Mouse (Mus musculus) kidney, adult 2 months (tissue): ENCODE data around the gene Rora. TPM values are rescaled to one million over a fixed set of nuclear protein-coding genes. Genes with fewer than 3 reads are reported as not detected.

ENCODE experiments used
- DNase-seq: peaks from one replicate; pipeline ENCODE4 v3.0.0; 2021
- H3K27ac ChIP-seq: fragments of 200-500 bp; 2 replicates; pipeline ENCODE4 v1.5.1; 2012; ENCODE audit warnings: low read depth, low read length, control low read depth, inconsistent platforms; ENCODE audit not compliant: insufficient read depth
- H3K27me3 ChIP-seq: fragments of 200-500 bp; replicated peaks from 2 replicates; pipeline ENCODE4 v1.6.1; 2012; ENCODE audit warnings: mild to moderate bottlenecking, moderate library complexity, low read length, inconsistent platforms; ENCODE audit not compliant: control insufficient read depth, insufficient read depth
- H3K36me3 ChIP-seq: fragments of 200-500 bp; 2 replicates; pipeline ENCODE4 v1.6.1; 2012; ENCODE audit warnings: mild to moderate bottlenecking, moderate library complexity, low read length, inconsistent platforms; ENCODE audit not compliant: control insufficient read depth, insufficient read depth
- H3K4me1 ChIP-seq: fragments of 200-500 bp; 2 replicates; pipeline ENCODE4 v1.6.1; 2011; ENCODE audit warnings: low read length; ENCODE audit not compliant: control insufficient read depth, insufficient read depth
- H3K4me3 ChIP-seq: fragments of 200-500 bp; 2 replicates; pipeline ENCODE4 v1.5.1; 2011; ENCODE audit warnings: mild to moderate bottlenecking, low read depth, low read length, control low read depth; ENCODE audit not compliant: insufficient read depth
- CTCF ChIP-seq: fragments of 200-500 bp; conservative IDR thresholded peaks from 2 replicates; pipeline ENCODE4 v1.5.1; 2011; ENCODE audit warnings: low read depth, mild to moderate bottlenecking, control low read depth, low read length, moderate library complexity, mixed read lengths; ENCODE audit not compliant: insufficient read depth, insufficient read length
- POLR2A ChIP-seq: fragments of 200-500 bp; IDR thresholded peaks from one replicate; pipeline ENCODE4 v1.6.1; 2011; ENCODE audit warnings: low read depth, low read length, control low read depth
- whole genome bisulfite sequencing: fragments of 180-500 bp; shearing (Covaris S2); methylation state at CpG from one replicate; pipeline ENCODE4 v1.1.7; 2018; 5-methylcytosine and 5-hydroxymethylcytosine counted together
- polyA plus RNA-seq: library from polyadenylated mRNA; depleted of rRNA; stranded (reverse); fragments of >200 nt; gene quantifications from 2 replicates; pipeline ENCODE4 v1.2.3, GENCODE M21; 2012

Rora gene
- polyA plus RNA-seq, 1 experiment, result 15.5 TPM

DNA sequence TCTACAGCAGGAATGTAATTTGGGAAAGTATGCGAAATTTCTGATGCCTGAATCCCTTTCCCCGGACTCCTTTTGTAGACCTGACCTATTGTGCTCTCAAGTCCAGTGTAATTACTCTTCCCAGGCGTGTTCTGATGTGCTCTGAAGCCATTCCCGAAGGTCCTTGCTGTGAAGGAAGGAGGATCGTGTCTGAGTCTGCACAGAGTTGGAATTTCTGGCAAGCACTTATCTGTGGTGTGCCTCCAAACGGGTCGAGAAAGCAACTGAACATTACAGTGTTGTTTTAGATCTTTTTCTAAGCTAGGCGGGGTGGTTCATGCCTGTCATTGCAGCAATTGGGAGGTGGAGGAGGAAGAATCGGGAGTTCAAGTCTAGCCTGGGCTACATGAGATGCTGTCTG is 350.9 kb downstream of the Rora start:
- Histone ChIP-seq H3K36me3 (no peaks in the 10 kb centered on the region), H3K4me1 (peaks cover 6% of the 10 kb centered on the region; the same call in 1 of the 2 replicates), H3K27me3 (no peaks in the 10 kb centered on the region), H3K4me3 (no peak overlapping the region), H3K27ac (no peak overlapping the region)
- TF ChIP-seq POLR2A (no peak), CTCF (no peak)
- 79% methylated on average over 9 of the region's 9 CpGs for WGBS
- no peak for DNase-seq

DNA sequence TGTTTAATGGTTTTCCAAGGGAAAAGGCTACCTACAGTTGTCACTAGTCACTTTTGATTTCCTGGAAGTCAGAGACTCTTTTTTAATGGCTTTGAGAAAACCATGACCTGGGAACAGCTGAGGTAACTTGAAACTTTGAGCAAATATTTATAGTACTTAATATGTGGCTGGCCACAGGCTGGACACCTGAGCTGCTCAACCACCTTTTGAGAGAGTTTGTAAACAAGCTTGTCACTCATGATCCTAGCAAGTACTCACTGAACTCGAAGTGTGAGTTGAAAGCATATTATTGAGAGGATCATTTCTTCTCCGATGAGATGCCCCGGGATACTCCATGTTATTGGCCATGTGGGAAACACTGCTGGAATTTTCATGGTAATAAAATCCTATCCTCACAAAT is 353.1 kb downstream of the Rora start:
- no peak for TF ChIP-seq CTCF
- no peak for TF ChIP-seq POLR2A
- 45% methylated on average over 3 of the region's 3 CpGs for WGBS
- Histone ChIP-seq H3K4me3 (no peak overlapping the region), H3K27ac (no peak overlapping the region), H3K27me3 (no peaks in the 10 kb centered on the region), H3K36me3 (no peaks in the 10 kb centered on the region), H3K4me1 (peaks cover 6% of the 10 kb centered on the region; the same call in 1 of the 2 replicates)
- DNase-seq, result no peak

DNA sequence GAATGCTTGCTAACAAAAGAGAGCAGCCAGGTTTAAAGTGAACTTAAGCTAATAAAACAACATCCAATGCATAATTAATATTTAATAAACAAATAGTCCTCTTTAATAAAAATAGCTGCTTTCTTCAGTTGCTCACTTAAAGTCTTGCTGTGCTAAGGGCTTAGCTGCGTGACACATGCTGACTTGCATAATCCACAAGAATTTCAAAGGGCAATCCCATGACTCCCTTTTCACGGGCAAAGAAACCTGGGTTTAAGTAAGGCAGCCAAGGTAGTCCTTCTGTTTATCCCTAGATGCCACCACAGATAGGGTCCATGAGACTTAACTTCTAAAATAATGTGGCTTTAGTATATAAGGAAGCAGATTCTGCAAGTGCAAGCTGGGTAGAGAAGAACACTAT is 355.1 kb downstream of the Rora start:
- Histone ChIP-seq H3K27ac (no peak overlapping the region), H3K4me3 (no peak overlapping the region), H3K4me1 (peaks cover 3% of the 10 kb centered on the region; the same call in 1 of the 2 replicates), H3K36me3 (no peaks in the 10 kb centered on the region), H3K27me3 (no peaks in the 10 kb centered on the region)
- WGBS, result 42% methylated on average over 2 of the region's 2 CpGs
- peak; percentile 63 for DNase-seq
- no peak for TF ChIP-seq CTCF
- TF ChIP-seq POLR2A, result no peak

DNA sequence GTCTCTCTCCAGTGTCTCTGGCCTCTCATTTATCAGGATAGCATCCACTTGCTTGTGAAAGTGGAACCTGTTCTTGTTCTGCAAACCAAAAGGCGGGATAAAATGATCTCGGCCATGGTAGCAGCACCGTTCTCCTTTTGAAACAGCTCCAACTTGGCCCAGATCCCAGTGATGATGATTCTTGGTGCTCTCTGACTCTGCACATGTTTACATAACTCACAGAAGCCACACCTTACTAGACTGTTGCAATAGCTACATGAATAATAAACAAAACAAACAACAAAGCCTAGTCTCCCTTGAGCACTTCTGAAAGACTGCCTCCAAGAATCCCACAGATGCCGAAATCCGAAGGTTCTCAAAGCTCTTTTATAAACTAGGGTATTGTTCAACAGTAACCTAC is 357.3 kb downstream of the Rora start:
- TF ChIP-seq POLR2A (no peak), CTCF (no peak)
- 52% methylated on average over 5 of the region's 5 CpGs for WGBS
- no peaks in the 10 kb centered on the region for H3K36me3 ChIP-seq
- peak; percentile 60 for DNase-seq
- H3K4me1 ChIP-seq, result peaks cover 3% of the 10 kb centered on the region; the same call in 1 of the 2 replicates
- H3K27ac ChIP-seq, result no peak overlapping the region
- H3K27me3 ChIP-seq, result no peaks in the 10 kb centered on the region
- no peak overlapping the region for H3K4me3 ChIP-seq

DNA sequence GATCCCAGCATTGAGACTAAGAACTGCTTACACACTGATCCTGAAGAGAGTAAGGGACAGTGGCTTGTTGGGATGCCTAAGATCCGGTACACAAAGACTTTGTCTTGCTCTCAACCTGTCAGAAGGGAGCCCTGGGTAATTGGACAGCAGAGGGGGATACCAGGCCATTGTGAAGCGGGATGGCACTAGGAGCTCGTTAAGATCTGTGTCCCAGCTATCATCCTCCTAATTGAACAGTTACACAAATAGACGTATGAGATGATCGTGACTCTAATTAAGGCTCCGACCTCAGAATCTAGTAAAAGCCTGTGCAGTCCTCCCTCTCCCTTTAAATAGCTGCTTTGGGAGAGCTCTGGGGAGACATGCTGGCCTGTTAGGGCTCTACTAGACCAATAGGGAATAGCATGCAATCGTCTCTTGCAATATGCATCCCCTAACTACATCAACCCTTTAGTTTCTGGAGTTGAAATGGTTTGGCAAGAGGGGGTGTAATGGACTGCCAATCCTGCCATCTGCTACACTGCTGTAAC is 359.7 kb downstream of the Rora start:
- no peak overlapping the region for H3K4me3 ChIP-seq
- no peaks in the 10 kb centered on the region for H3K36me3 ChIP-seq
- TF ChIP-seq CTCF (no peak), POLR2A (no peak)
- no peak overlapping the region for H3K27ac ChIP-seq
- H3K4me1 ChIP-seq, result peaks cover 3% of the 10 kb centered on the region; the same call in 1 of the 2 replicates
- no peak for DNase-seq
- 95% methylated on average over 7 of the region's 7 CpGs for WGBS
- no peaks in the 10 kb centered on the region for H3K27me3 ChIP-seq

DNA sequence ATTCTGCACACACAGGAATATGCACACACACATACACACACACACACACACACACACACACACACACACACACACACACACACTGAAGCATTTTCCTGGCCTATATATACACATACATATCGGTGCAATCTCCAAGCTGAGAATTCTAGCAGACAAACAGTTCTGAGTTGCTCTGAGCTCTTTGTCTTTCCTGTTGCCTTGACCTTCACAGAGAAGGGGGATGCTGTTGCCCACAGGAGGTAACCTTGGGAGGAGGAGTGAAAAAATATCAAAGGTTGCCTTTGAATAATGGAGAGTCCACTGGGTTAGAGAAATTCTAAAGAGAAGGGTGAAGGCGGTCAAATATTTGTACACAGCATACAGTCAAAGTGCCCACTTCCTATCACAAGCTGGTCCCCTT is 360.6 kb downstream of the Rora start:
- Histone ChIP-seq H3K27ac (no peak overlapping the region), H3K27me3 (no peaks in the 10 kb centered on the region), H3K4me3 (no peak overlapping the region), H3K4me1 (no peaks in the 10 kb centered on the region; the same call in 1 of the 2 replicates), H3K36me3 (no peaks in the 10 kb centered on the region)
- TF ChIP-seq CTCF (no peak), POLR2A (no peak)
- WGBS, result 98% methylated on average over 2 of the region's 2 CpGs
- no peak for DNase-seq

DNA sequence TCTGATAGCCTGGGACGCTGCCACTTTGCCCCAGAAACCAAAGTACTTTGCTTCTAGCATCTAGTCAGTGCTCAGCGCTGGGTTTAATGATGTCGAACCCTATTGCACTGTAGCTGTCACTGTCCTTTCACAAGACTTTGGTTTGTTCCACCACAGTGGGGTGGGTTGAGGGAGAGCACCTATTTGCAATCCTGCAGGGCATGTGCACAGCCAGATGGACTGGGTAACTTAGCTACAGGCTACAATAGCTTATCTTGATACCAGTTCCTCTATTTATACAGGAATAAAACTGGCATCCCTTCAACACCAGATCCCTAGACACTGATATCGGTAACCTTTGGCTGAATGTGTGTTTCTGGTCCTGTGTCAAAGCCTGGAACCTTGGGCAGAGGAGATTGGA is 366.8 kb downstream of the Rora start:
- H3K36me3 ChIP-seq, result no peaks in the 10 kb centered on the region
- no peak for TF ChIP-seq CTCF
- TF ChIP-seq POLR2A, result no peak
- WGBS, result 84% methylated on average over 4 of the region's 4 CpGs
- no peak overlapping the region for H3K4me3 ChIP-seq
- H3K4me1 ChIP-seq, result no peaks in the 10 kb centered on the region
- no peak overlapping the region for H3K27ac ChIP-seq
- H3K27me3 ChIP-seq, result no peaks in the 10 kb centered on the region
- no peak for DNase-seq

DNA sequence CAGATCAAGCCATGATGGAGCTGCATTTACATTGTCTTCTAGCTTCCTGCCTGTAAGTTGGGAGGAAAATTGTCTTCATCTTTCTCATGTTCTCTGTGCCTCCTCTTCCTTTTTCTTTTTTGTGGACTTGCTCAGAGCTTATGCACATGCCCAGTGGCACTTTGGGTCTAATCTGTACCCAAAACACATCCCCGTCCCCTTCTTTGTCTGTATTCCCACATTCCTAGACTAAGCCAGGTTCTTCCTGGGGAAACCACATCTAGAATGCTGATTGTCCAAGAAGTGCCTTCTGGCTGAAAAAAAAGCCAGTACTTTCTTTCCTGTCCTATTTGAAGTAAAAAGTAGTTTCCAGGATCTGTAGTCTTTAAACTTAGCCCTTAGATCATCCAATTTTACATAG is 367.9 kb downstream of the Rora start:
- DNase-seq, result no peak
- no peak overlapping the region for H3K4me3 ChIP-seq
- H3K27me3 ChIP-seq, result no peaks in the 10 kb centered on the region
- H3K4me1 ChIP-seq, result no peaks in the 10 kb centered on the region
- no peak for TF ChIP-seq CTCF
- TF ChIP-seq POLR2A, result no peak
- 91% methylated on average over 1 of the region's 1 CpGs for WGBS
- no peaks in the 10 kb centered on the region for H3K36me3 ChIP-seq
- H3K27ac ChIP-seq, result no peak overlapping the region
